Mouse (Mus musculus): ENCODE data around the gene Cyp2j6. TPM values are rescaled to one million over a fixed set of nuclear protein-coding genes. Genes with fewer than 3 reads are reported as not detected.
"Not testable (repeated sequence)": the region's sequence is repeated elsewhere in the genome, so short reads cannot be mapped to it uniquely, and the experiment has no call there.

Gene Cyp2j6
- 8.1 and 8.6 TPM in 2 replicates for polyA plus RNA-seq (2015; fragmentation: Nextera tagmentation; extraction: Ambion mirVana)

- H3K27ac ChIP-seq (replicated peaks), result peak within 1 kb of the TSS; percentile 55
- no peaks in the 10 kb centered on the region for H3K9me3 ChIP-seq (replicated peaks)
- ATAC-seq (ENCODE audit: insufficient number of reproducible peaks, low FRiP score, low TSS enrichment, low read depth), result peak; percentile 90
- H3K4me3 ChIP-seq (replicated peaks), result peak within 1 kb of the TSS; percentile 63
- no peaks in the 10 kb centered on the region for H3K4me1 ChIP-seq
- peak within 1 kb of the TSS; percentile 60 for H3K9ac ChIP-seq
- H3K4me2 ChIP-seq (replicated peaks), result peak within 1 kb of the TSS; percentile 74
- no peaks in the 10 kb centered on the region for H3K36me3 ChIP-seq
- WGBS, result under 1% methylated on average over 16 of the region's 16 CpGs
- H3K27me3 ChIP-seq, result no peaks in the 10 kb centered on the region
Measured at GRCm38 (mm10) chr4:96553133-96553819, at the start of gene Cyp2j6. TSS of gene Cyp2j6 (minus strand) at chr4:96553661.

DNA sequence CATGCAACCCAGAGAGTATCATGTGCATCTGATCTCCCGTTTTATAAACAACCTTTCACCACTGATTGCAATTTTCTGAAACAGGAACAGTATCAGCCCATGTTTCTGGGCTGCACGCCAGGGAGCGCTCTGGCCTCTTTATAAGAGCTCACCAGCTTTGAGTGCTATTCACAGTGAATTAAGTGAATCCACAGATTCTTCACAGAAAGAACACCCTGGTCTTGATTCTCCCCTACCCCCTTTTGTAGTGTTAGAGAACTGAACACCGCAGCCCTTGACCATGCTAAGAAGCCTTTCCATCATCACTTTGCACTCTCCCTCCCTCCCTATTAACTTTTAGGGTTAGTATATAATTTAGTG, 38.3 kb upstream of the Cyp2j6 start:
- H3K27ac ChIP-seq (replicated peaks), result peak overlapping the region; percentile 79; the same call in 1 of the 2 replicates
- WGBS, result 20% methylated on average over 4 of the region's 4 CpGs
- peaks cover 8% of the 10 kb centered on the region for H3K4me1 ChIP-seq
- peak overlapping the region; percentile 49 for H3K4me2 ChIP-seq (replicated peaks)
- no peaks in the 10 kb centered on the region for H3K9me3 ChIP-seq (replicated peaks)
- H3K27me3 ChIP-seq, result no peaks in the 10 kb centered on the region
- no peak for ATAC-seq (ENCODE audit: insufficient number of reproducible peaks, low FRiP score, low TSS enrichment, low read depth)
- peak overlapping the region; percentile 45 for H3K4me3 ChIP-seq (replicated peaks)
- no peak overlapping the region for H3K9ac ChIP-seq
- no peaks in the 10 kb centered on the region for H3K36me3 ChIP-seq

DNA sequence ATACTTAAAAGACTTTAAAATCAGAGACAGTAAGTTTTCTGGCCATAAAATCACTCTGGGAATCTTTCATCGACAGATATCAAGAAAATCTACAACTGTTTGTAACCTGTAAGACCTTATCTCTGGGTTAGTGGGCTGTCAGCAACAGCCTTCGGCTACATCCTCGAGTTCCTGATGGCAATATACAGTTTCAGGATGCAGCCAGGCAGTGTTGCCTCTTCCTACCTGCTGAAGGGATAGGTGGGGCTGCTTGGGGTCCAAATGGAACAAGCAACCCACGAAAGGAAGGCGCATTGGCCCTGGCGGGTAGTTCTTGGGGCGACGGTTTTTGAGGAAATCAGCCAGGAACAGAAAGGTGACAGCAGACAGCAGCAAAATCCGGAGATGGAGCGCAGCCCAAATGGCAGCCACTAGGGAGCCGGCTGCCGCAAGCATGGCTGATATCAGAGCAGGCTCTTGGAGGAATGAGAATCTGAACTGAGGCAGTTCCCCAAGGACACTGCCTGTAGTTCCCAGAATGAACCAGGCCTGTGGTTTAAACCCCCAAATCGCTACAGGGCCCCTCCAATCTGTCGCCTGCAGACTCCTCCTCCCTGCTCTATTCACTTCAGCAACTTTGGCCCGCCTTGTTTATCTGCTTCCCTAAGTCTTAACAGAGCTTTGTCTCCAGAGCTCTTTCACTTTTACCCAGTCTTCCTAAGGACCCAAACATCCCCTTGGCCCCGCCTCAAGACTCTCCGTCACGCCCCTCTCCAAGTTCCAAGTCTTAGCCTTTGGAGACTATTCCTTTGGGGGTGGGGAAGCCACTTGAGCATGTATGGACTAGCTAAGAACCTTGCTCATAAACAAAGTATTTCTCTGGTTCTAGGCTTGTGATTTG, 37.7 kb upstream of the Cyp2j6 start, which contains the start of gene Cyp2j9:
Gene Cyp2j9 (minus strand): TSS at position 668 of the 880 bp plus-strand sequence.
- Histone ChIP-seq H3K4me2 (replicated peaks) (peak within 1 kb of the TSS; percentile 49), H3K36me3 (no peaks in the 10 kb centered on the region), H3K4me1 (peaks cover 8% of the 10 kb centered on the region), H3K9ac (peak within 1 kb of the TSS; percentile 12), H3K9me3 (replicated peaks) (no peaks in the 10 kb centered on the region), H3K27ac (replicated peaks) (peak within 1 kb of the TSS; percentile 79), H3K4me3 (replicated peaks) (peak within 1 kb of the TSS; percentile 45), H3K27me3 (no peaks in the 10 kb centered on the region)
- ATAC-seq (ENCODE audit: insufficient number of reproducible peaks, low FRiP score, low TSS enrichment, low read depth), result peak; percentile 82
- WGBS, result 4% methylated on average over 18 of the region's 18 CpGs

DNA sequence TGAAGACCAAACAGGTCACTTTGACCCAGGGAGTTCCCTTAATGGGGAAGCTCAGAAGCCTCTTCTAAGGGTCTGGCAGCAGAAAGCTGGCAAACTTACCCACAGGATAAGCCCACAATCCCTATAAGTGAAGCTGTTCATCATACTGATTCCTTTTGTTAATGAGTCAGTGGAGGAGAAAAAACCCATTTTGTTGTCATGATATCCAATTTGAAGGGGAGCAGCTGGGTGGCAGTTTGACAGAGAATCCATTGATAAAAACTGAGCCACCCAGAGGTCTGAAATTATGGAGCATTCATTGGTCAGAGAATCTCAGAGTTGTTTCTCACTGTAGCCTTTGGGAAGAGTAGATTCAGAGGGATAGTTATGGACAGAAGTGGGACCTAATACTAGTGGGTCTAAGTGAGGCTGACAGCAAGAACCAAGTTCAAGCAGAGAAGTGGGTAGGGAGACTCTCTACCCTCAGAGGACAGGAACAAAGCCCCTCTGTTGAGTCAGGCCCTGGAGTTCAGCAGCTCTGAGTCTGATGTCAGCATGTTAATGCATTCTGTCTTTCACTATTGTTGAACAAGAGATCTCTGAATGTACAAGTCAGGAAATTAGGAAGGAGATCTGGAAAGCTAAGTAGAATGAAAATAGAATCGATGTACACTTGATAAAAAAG, 28.1 kb upstream of the Cyp2j6 start:
- 66% methylated on average over 1 of the region's 1 CpGs for WGBS
- H3K4me3 ChIP-seq (replicated peaks), result no peak overlapping the region
- H3K36me3 ChIP-seq, result no peaks in the 10 kb centered on the region
- no peak overlapping the region for H3K9ac ChIP-seq
- H3K4me1 ChIP-seq, result no peaks in the 10 kb centered on the region
- no peak for ATAC-seq (ENCODE audit: insufficient number of reproducible peaks, low FRiP score, low TSS enrichment, low read depth)
- H3K4me2 ChIP-seq (replicated peaks), result no peak overlapping the region
- no peaks in the 10 kb centered on the region for H3K27me3 ChIP-seq
- H3K27ac ChIP-seq (replicated peaks), result no peak overlapping the region
- H3K9me3 ChIP-seq (replicated peaks), result no peaks in the 10 kb centered on the region

DNA sequence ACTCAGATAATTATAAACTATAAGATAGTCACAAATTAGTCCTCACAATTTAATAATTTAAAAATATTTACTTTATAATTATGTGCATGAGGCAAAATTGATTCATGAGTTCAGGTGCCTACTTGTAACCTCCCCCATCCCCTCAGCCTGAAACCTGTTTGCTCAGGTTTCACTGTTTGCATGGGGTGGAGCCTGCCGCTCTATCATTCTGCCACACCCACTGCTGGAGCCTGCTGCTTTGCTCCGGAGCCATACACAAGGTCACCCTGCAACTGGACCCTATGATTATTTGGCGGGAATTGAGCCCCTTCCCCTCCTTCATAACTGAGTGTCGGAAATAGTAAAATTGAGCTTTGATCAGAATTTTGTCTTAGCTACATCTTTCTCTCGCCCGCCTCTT, 26.9 kb upstream of the Cyp2j6 start:
- WGBS, result 48% methylated on average over 6 of the region's 6 CpGs
- H3K9me3 ChIP-seq (replicated peaks); H3K27ac ChIP-seq (replicated peaks); H3K4me3 ChIP-seq (replicated peaks); ATAC-seq (ENCODE audit: insufficient number of reproducible peaks, low FRiP score, low TSS enrichment, low read depth); H3K36me3 ChIP-seq; H3K4me2 ChIP-seq (replicated peaks); H3K27me3 ChIP-seq; H3K4me1 ChIP-seq; H3K9ac ChIP-seq: not testable (repeated sequence)

DNA sequence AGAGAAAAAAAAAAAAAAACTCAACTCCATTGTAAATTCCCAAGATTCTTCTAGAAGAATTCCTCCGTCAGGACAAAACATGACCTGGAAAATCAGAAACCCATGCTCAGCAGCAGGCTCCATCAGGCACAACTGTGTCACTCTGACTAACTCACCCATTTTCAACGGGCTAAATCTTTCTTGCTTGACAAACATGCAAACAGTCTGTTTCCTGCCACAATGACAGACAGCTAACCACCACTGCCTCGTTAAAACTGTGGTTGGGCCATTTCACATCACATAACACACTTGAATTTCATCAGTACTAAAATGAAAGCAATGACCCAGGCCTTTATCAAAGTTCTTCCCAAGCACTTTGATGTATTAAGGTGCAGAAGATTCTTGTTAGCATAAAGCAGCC, 16.0 kb upstream of the Cyp2j6 start:
- Histone ChIP-seq H3K27ac (replicated peaks) (no peak overlapping the region), H3K4me1 (no peaks in the 10 kb centered on the region), H3K27me3 (no peaks in the 10 kb centered on the region), H3K4me3 (replicated peaks) (no peak overlapping the region), H3K9ac (no peak overlapping the region), H3K9me3 (replicated peaks) (no peaks in the 10 kb centered on the region), H3K36me3 (no peaks in the 10 kb centered on the region), H3K4me2 (replicated peaks) (no peak overlapping the region)
- ATAC-seq (ENCODE audit: insufficient number of reproducible peaks, low FRiP score, low TSS enrichment, low read depth), result no peak
- WGBS, result 46% methylated on average over 3 of the region's 3 CpGs

DNA sequence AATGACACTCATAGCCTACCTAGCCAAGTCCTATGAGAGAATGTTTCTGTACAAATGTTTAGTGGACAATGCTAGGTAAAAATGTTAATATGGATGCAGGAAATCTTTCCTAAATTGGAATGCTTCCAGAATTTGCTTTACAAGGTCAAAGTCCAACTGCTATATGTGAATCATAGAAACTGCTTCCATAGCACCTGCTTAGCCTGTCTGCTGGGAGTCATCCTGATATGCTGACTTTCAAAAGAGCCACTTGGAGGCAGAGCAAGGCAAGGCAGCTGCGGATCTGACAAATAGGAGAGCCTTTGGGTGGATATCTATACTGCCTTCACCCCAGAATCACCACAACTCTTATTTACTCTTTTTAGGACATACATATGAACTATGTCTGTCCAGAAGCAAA, 14.5 kb upstream of the Cyp2j6 start:
- H3K27ac ChIP-seq (replicated peaks), result no peak overlapping the region
- no peak for ATAC-seq (ENCODE audit: insufficient number of reproducible peaks, low FRiP score, low TSS enrichment, low read depth)
- H3K4me2 ChIP-seq (replicated peaks), result no peak overlapping the region
- H3K27me3 ChIP-seq, result no peaks in the 10 kb centered on the region
- no peaks in the 10 kb centered on the region for H3K36me3 ChIP-seq
- no peaks in the 10 kb centered on the region for H3K4me1 ChIP-seq
- 76% methylated on average over 1 of the region's 1 CpGs for WGBS
- no peak overlapping the region for H3K4me3 ChIP-seq (replicated peaks)
- no peak overlapping the region for H3K9ac ChIP-seq
- no peaks in the 10 kb centered on the region for H3K9me3 ChIP-seq (replicated peaks)

GRCm38 (mm10) chr4:96565808-96566207, 12.3 kb upstream of the Cyp2j6 start:
- ATAC-seq (ENCODE audit: insufficient number of reproducible peaks, low FRiP score, low TSS enrichment, low read depth), result no peak
- Histone ChIP-seq H3K27ac (replicated peaks) (no peak overlapping the region), H3K9ac (no peak overlapping the region), H3K27me3 (no peaks in the 10 kb centered on the region), H3K4me3 (replicated peaks) (no peak overlapping the region), H3K4me1 (no peaks in the 10 kb centered on the region), H3K4me2 (replicated peaks) (no peak overlapping the region), H3K36me3 (no peaks in the 10 kb centered on the region), H3K9me3 (replicated peaks) (no peaks in the 10 kb centered on the region)

GRCm38 (mm10) chr4:96560464-96560863, 7.0 kb upstream of the Cyp2j6 start:
- Histone ChIP-seq H3K27me3 (no peaks in the 10 kb centered on the region), H3K27ac (replicated peaks) (no peak overlapping the region), H3K9ac (no peak overlapping the region), H3K4me1 (no peaks in the 10 kb centered on the region), H3K36me3 (no peaks in the 10 kb centered on the region), H3K4me3 (replicated peaks) (no peak overlapping the region), H3K4me2 (replicated peaks) (no peak overlapping the region), H3K9me3 (replicated peaks) (no peaks in the 10 kb centered on the region)
- no peak for ATAC-seq (ENCODE audit: insufficient number of reproducible peaks, low FRiP score, low TSS enrichment, low read depth)
- WGBS, result 75% methylated on average over 1 of the region's 1 CpGs

GRCm38 (mm10) chr4:96559781-96560180, 6.3 kb upstream of the Cyp2j6 start:
- no peak overlapping the region for H3K9ac ChIP-seq
- H3K27me3 ChIP-seq, result no peaks in the 10 kb centered on the region
- no peaks in the 10 kb centered on the region for H3K9me3 ChIP-seq (replicated peaks)
- no peaks in the 10 kb centered on the region for H3K36me3 ChIP-seq
- no peak for ATAC-seq (ENCODE audit: insufficient number of reproducible peaks, low FRiP score, low TSS enrichment, low read depth)
- no peak overlapping the region for H3K4me2 ChIP-seq (replicated peaks)
- 72% methylated on average over 1 of the region's 1 CpGs for whole genome bisulfite sequencing
- H3K27ac ChIP-seq (replicated peaks), result no peak overlapping the region
- no peak overlapping the region for H3K4me3 ChIP-seq (replicated peaks)
- no peaks in the 10 kb centered on the region for H3K4me1 ChIP-seq

- 84% methylated on average over 3 of the region's 3 CpGs for whole genome bisulfite sequencing
- Histone ChIP-seq H3K4me2 (replicated peaks) (no peak overlapping the region), H3K36me3 (no peaks in the 10 kb centered on the region), H3K9ac (no peak overlapping the region), H3K4me3 (replicated peaks) (no peak overlapping the region), H3K27ac (replicated peaks) (no peak overlapping the region), H3K4me1 (no peaks in the 10 kb centered on the region), H3K9me3 (replicated peaks) (no peaks in the 10 kb centered on the region), H3K27me3 (no peaks in the 10 kb centered on the region)
- ATAC-seq (ENCODE audit: insufficient number of reproducible peaks, low FRiP score, low TSS enrichment, low read depth), result no peak
Measured at GRCm38 (mm10) chr4:96551619-96552018, 1.8 kb downstream of the Cyp2j6 start.

Measured in embryonic facial prominence, embryonic 15.5 days (tissue).